Mouse (Mus musculus) ES-Bruce4 (cell line): ENCODE measurements at regions not wholly inside any gene's neighbourhood (a gene's known extent, or its start where the extent isn't known, plus 50 kb on each side); places are given as distances from the start of the nearest gene placed in this dataset.

Experiments used
- H3K27ac ChIP-seq: 2 replicates; pipeline ENCODE4 v1.5.1; 2012; ENCODE audit warnings: low read length, inconsistent platforms; ENCODE audit not compliant: insufficient read depth
- H3K27me3 ChIP-seq: 2 replicates; pipeline ENCODE4 v1.6.1; 2012; ENCODE audit warnings: mild to moderate bottlenecking, low read length, inconsistent platforms; ENCODE audit not compliant: control insufficient read depth, poor library complexity, insufficient read depth, severe bottlenecking
- H3K36me3 ChIP-seq: 2 replicates; pipeline ENCODE4 v1.6.1; 2012; ENCODE audit warnings: inconsistent platforms, mild to moderate bottlenecking, low read length, moderate library complexity; ENCODE audit not compliant: control insufficient read depth, poor library complexity, insufficient read depth, severe bottlenecking
- H3K4me1 ChIP-seq: one replicate; pipeline ENCODE4 v1.8.1; 2011; ENCODE audit warnings: low read length; ENCODE audit not compliant: control insufficient read depth, insufficient read depth
- H3K4me3 ChIP-seq: 2 replicates; pipeline ENCODE4 v1.5.1; 2011; ENCODE audit warnings: low read depth, mild to moderate bottlenecking, low read length
- H3K9ac ChIP-seq: 2 replicates; pipeline ENCODE4 v1.6.1; 2012; ENCODE audit warnings: low read depth, mild to moderate bottlenecking, inconsistent platforms; ENCODE audit not compliant: poor library complexity, severe bottlenecking
- H3K9me3 ChIP-seq: replicated peaks from 2 replicates; pipeline ENCODE4 v1.6.1; 2012; ENCODE audit warnings: mild to moderate bottlenecking, low read length, inconsistent platforms; ENCODE audit not compliant: control insufficient read depth, poor library complexity, insufficient read depth, severe bottlenecking
- CTCF ChIP-seq: IDR thresholded peaks from one replicate; pipeline ENCODE4 v1.8.1; 2011; ENCODE audit warnings: low read depth, low read length
- EP300 ChIP-seq: IDR thresholded peaks from 2 replicates; pipeline ENCODE4 v1.6.1; 2011; ENCODE audit warnings: low read depth, low read length; ENCODE audit not compliant: insufficient read depth
- POLR2A ChIP-seq: IDR thresholded peaks from one replicate; pipeline ENCODE4 v1.8.1; 2011; ENCODE audit warnings: low read length; ENCODE audit not compliant: insufficient read depth

GRCm38 (mm10) chr11:93736618-93737017, 148.9 kb downstream of the Utp18 start:
- Histone ChIP-seq H3K27ac (no peak overlapping the region), H3K27me3 (no peaks in the 10 kb centered on the region; the same call in 1 of the 2 replicates), H3K9me3 (no peaks in the 10 kb centered on the region), H3K9ac (no peak overlapping the region), H3K4me1 (no peaks in the 10 kb centered on the region), H3K36me3 (no peaks in the 10 kb centered on the region), H3K4me3 (no peak overlapping the region)
- TF ChIP-seq CTCF (no peak), POLR2A (no peak), EP300 (no peak)

GRCm38 (mm10) chr11:93733568-93734185, 151.9 kb downstream of the Utp18 start:
- no peak overlapping the region for H3K9ac ChIP-seq
- no peaks in the 10 kb centered on the region for H3K4me1 ChIP-seq
- H3K4me3 ChIP-seq = no peak overlapping the region
- no peak overlapping the region for H3K27ac ChIP-seq
- H3K27me3 ChIP-seq = no peaks in the 10 kb centered on the region; the same call in 1 of the 2 replicates
- no peaks in the 10 kb centered on the region for H3K36me3 ChIP-seq
- no peak for TF ChIP-seq CTCF
- no peak for TF ChIP-seq EP300
- no peak for TF ChIP-seq POLR2A
- no peaks in the 10 kb centered on the region for H3K9me3 ChIP-seq

GRCm38 (mm10) chr11:93729119-93729518, 156.4 kb downstream of the Utp18 start:
- no peak overlapping the region for H3K4me3 ChIP-seq
- no peaks in the 10 kb centered on the region for H3K27me3 ChIP-seq
- no peak for TF ChIP-seq CTCF
- TF ChIP-seq POLR2A = no peak
- no peak for TF ChIP-seq EP300
- H3K36me3 ChIP-seq = no peaks in the 10 kb centered on the region
- no peaks in the 10 kb centered on the region for H3K9me3 ChIP-seq
- H3K4me1 ChIP-seq = no peaks in the 10 kb centered on the region
- no peak overlapping the region for H3K9ac ChIP-seq
- no peak overlapping the region for H3K27ac ChIP-seq

GRCm38 (mm10) chr11:93725242-93725641, 160.3 kb downstream of the Utp18 start:
- Histone ChIP-seq H3K9me3 (no peaks in the 10 kb centered on the region), H3K36me3 (no peaks in the 10 kb centered on the region), H3K4me3 (no peak overlapping the region), H3K27me3 (no peaks in the 10 kb centered on the region), H3K9ac (no peak overlapping the region), H3K27ac (no peak overlapping the region), H3K4me1 (no peaks in the 10 kb centered on the region)
- TF ChIP-seq CTCF (no peak), EP300 (no peak), POLR2A (no peak)

- TF ChIP-seq EP300 (no peak), POLR2A (no peak), CTCF (no peak)
- Histone ChIP-seq H3K4me3 (no peak overlapping the region), H3K27me3 (no peaks in the 10 kb centered on the region), H3K4me1 (no peaks in the 10 kb centered on the region), H3K27ac (no peak overlapping the region), H3K9me3 (0 out of 2 replicates have a peak, but pooled peaks cover 2% of the 10 kb centered on the region), H3K36me3 (no peaks in the 10 kb centered on the region), H3K9ac (no peak overlapping the region)
Observed at GRCm38 (mm10) chr11:93719141-93719540, 166.4 kb downstream of the Utp18 start.

- H3K27me3 ChIP-seq = no peaks in the 10 kb centered on the region; the same call in 1 of the 2 replicates
- no peak overlapping the region for H3K9ac ChIP-seq
- H3K27ac ChIP-seq = no peak overlapping the region
- TF ChIP-seq CTCF = no peak
- TF ChIP-seq POLR2A = no peak
- TF ChIP-seq EP300 = no peak
- H3K4me3 ChIP-seq = no peak overlapping the region
- H3K4me1 ChIP-seq = no peaks in the 10 kb centered on the region
- H3K9me3 ChIP-seq = no peaks in the 10 kb centered on the region
- no peaks in the 10 kb centered on the region for H3K36me3 ChIP-seq
Observed at GRCm38 (mm10) chr11:93709686-93710085, 175.9 kb downstream of the Utp18 start.
